Mouse (Mus musculus): ENCODE results near the gene Ptpre. TPM values are rescaled to one million over a fixed set of nuclear protein-coding genes. Genes with fewer than 3 reads are reported as not detected.

The Ptpre gene
- polyA plus RNA-seq, 1 experiment from 2014 or later = 4.4 TPM

DNA sequence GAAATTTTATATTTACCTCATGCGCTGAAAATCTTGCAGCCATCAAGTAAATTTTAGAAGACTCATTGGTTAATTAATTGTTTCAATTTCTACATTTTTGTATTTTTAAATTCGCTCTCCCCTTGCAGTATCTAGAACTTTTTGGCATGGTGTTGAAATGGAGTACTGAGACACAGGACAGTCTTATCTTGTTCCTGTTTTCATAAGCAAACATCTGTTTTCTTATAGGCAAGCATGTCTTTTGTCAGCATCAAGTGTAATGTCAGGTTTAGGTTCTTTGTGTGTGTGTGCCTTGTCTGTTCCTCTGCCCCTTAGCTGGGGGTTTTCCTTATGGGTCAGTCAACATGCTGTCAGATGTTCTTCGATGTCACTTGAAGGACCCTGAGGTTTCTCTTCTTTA is 39.0 kb downstream of the Ptpre start:
- 88% methylated on average over 3 of the region's 3 CpGs for WGBS
- DNase-seq (ENCODE audit: low spot score) (no peak), ATAC-seq (ENCODE audit: low FRiP score, low TSS enrichment) (no peak)
- H3K4me3 ChIP-seq (ENCODE audit: low read depth, low read length) = no peak overlapping the region
- H3K36me3 ChIP-seq (ENCODE audit: control insufficient read depth, insufficient read depth, low read length) = no peaks in the 10 kb centered on the region
- no peak for TF ChIP-seq CTCF (IDR thresholded peaks at IDR 0.05; ENCODE audit: low read depth)
- no peak for TF ChIP-seq EP300 (optimal IDR thresholded peaks at IDR 0.05)
- H3K9ac ChIP-seq (ENCODE audit: low read length) = no peak overlapping the region
- no peak overlapping the region for H3K27ac ChIP-seq (replicated peaks)
- H3K9me3 ChIP-seq (ENCODE audit: control insufficient read depth, low read length) = no peaks in the 10 kb centered on the region
- H3K4me2 ChIP-seq (replicated peaks; ENCODE audit: low read depth) = no peak overlapping the region
- H3K27me3 ChIP-seq (ENCODE audit: control insufficient read depth, insufficient read depth, low read length) = no peaks in the 10 kb centered on the region
- H3K4me1 ChIP-seq (replicated peaks; ENCODE audit: control insufficient read depth, insufficient read depth) = no peaks in the 10 kb centered on the region

DNA sequence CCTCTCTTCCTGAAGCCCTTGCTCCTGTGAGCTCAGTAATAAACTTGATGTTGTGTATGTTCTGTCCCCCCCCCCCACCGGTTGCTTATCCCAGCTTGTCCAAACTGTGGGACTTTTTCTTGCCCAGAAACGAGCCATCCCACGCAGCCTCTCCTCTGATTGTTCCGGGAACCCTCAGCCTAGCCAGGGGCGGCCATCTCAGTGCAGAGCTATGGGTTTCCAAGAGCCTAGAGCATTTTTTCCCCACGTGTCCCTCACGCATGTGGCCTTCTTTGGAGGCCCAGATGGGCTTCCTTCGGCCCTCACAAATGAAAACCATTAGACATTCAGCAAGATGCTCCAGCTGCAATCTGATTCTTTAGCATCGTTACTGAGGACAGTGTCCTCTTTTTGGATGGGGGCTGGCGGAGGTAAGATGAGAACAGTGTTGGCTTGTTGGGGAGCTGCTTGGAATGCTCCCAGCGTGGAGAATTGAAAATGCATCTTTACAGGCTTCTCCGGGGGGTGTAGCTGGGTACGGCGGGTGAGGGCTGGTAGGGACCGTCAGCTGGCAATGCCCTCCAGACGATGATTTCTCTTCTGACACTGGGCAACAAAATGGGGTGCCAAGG is 41.5 kb downstream of the Ptpre start:
- H3K27ac ChIP-seq (replicated peaks) = no peak overlapping the region
- no peaks in the 10 kb centered on the region for H3K9me3 ChIP-seq (ENCODE audit: control insufficient read depth, low read length)
- 87% methylated on average over 16 of the region's 16 CpGs for WGBS
- H3K36me3 ChIP-seq (ENCODE audit: control insufficient read depth, insufficient read depth, low read length) = no peaks in the 10 kb centered on the region
- no peak overlapping the region for H3K4me2 ChIP-seq (replicated peaks; ENCODE audit: low read depth)
- H3K27me3 ChIP-seq (ENCODE audit: control insufficient read depth, insufficient read depth, low read length) = no peaks in the 10 kb centered on the region
- DNase-seq (ENCODE audit: low spot score) (no peak), ATAC-seq (ENCODE audit: low FRiP score, low TSS enrichment) (no peak)
- H3K9ac ChIP-seq (ENCODE audit: low read length) = no peak overlapping the region
- TF ChIP-seq CTCF (IDR thresholded peaks at IDR 0.05; ENCODE audit: low read depth) (no peak), EP300 (optimal IDR thresholded peaks at IDR 0.05) (no peak)
- H3K4me3 ChIP-seq (ENCODE audit: low read depth, low read length) = no peak overlapping the region
- no peaks in the 10 kb centered on the region for H3K4me1 ChIP-seq (replicated peaks; ENCODE audit: control insufficient read depth, insufficient read depth)

DNA sequence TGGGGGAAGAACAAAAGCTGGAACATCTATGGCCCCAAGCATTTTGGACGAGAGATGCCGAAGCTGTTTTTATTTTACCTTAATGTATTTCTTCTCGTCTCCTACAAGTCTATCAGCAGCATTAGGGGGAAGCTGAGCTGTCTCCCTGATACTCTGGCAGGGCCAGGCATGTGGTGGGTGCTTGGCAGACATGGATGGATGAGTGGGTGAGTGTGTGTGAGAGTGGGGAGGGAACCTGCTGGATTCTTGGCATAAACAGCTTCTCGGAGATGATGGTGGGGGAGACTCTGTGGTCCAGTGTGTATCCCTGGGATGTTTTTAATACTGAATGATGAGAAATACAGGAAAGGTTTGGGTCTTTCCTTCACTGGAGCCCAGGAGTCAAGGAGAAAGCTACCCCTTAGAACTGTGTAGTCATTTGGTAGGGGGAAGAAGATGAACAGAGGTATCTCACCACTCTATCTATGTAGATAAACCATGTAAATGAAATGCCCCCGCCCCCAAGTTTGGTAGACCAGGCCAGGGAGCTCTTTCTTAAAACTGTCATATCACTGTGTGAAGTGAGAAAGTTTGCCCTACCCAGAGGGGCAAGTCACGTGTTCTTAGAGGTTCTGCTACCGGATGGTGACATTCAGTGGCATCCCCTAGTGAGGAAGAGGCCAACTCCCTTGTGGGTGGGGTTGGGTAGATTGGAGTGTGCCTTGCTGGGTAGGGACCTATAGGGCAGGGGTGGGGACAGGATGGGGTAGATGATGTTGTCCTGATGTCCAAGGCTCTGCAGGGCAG is 43.2 kb downstream of the Ptpre start:
- Histone ChIP-seq H3K4me3 (ENCODE audit: low read depth, low read length) (no peak overlapping the region), H3K36me3 (ENCODE audit: control insufficient read depth, insufficient read depth, low read length) (no peaks in the 10 kb centered on the region), H3K9me3 (ENCODE audit: control insufficient read depth, low read length) (no peaks in the 10 kb centered on the region), H3K27ac (replicated peaks) (no peak overlapping the region), H3K27me3 (ENCODE audit: control insufficient read depth, insufficient read depth, low read length) (no peaks in the 10 kb centered on the region), H3K4me2 (replicated peaks; ENCODE audit: low read depth) (no peak overlapping the region), H3K9ac (ENCODE audit: low read length) (no peak overlapping the region), H3K4me1 (replicated peaks; ENCODE audit: control insufficient read depth, insufficient read depth) (no peaks in the 10 kb centered on the region)
- 58% methylated on average over 7 of the region's 7 CpGs for WGBS
- no peak for DNase-seq (ENCODE audit: low spot score)
- no peak for ATAC-seq (ENCODE audit: low FRiP score, low TSS enrichment)
- TF ChIP-seq CTCF (IDR thresholded peaks at IDR 0.05; ENCODE audit: low read depth) (no peak), EP300 (optimal IDR thresholded peaks at IDR 0.05) (no peak)

DNA sequence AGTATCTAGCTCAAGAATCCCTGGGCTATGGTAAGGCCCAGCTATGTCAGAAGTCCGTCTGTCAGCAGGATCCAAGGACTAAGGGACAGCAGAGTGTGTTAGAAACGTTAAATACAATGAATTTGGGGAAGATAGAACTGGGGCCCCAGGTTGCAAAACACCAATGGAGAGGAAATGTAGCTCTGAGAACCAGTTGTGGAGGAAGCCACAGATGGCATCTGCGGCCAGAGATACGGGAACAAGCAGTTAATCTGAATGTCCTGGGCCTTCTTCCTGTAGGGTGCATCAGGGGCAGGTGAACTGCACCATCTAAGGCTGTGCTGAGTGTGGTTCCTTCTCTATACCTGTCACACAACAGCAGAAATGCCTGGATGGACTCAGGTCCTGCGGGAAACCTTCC is 43.8 kb downstream of the Ptpre start:
- 69% methylated on average over 5 of the region's 5 CpGs for WGBS
- no peak for DNase-seq (ENCODE audit: low spot score)
- no peak for ATAC-seq (ENCODE audit: low FRiP score, low TSS enrichment)
- H3K4me2 ChIP-seq (replicated peaks; ENCODE audit: low read depth) = no peak overlapping the region
- no peak overlapping the region for H3K4me3 ChIP-seq (ENCODE audit: low read depth, low read length)
- H3K9me3 ChIP-seq (ENCODE audit: control insufficient read depth, low read length) = no peaks in the 10 kb centered on the region
- no peaks in the 10 kb centered on the region for H3K4me1 ChIP-seq (replicated peaks; ENCODE audit: control insufficient read depth, insufficient read depth)
- TF ChIP-seq EP300 (optimal IDR thresholded peaks at IDR 0.05) (no peak), CTCF (IDR thresholded peaks at IDR 0.05; ENCODE audit: low read depth) (no peak)
- no peak overlapping the region for H3K9ac ChIP-seq (ENCODE audit: low read length)
- H3K27ac ChIP-seq (replicated peaks) = no peak overlapping the region
- no peaks in the 10 kb centered on the region for H3K36me3 ChIP-seq (ENCODE audit: control insufficient read depth, insufficient read depth, low read length)
- H3K27me3 ChIP-seq (ENCODE audit: control insufficient read depth, insufficient read depth, low read length) = no peaks in the 10 kb centered on the region

DNA sequence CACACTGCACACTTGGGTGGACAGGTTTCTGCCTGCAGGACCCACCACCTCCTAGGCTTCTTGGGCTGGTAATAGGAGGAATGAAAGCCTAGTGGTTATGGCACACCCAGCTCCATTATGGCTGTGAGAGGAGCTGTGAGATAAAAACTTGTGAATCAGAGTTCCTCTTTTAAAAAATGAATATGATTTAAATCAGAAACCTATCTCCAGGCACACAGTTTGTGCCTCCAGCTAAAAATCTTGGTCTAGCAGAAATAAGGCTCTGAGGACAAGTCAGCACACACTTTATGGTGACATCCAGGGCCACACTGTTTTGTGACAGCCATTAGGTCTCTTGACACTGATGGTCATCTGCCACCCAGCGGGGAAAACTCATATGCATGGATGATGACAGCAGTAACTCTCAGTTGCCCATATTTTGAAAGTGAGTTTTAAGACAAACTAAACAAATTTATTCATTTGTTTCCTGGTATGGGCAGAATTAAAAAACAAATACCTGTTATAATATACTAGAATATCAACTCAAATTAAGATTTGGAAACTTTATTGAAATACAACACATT is 47.9 kb downstream of the Ptpre start:
- 89% methylated on average over 1 of the region's 1 CpGs for WGBS
- no peak overlapping the region for H3K27ac ChIP-seq (replicated peaks)
- no peak overlapping the region for H3K4me2 ChIP-seq (replicated peaks; ENCODE audit: low read depth)
- no peaks in the 10 kb centered on the region for H3K27me3 ChIP-seq (ENCODE audit: control insufficient read depth, insufficient read depth, low read length)
- ATAC-seq (ENCODE audit: low FRiP score, low TSS enrichment) (no peak), DNase-seq (ENCODE audit: low spot score) (no peak)
- H3K9ac ChIP-seq (ENCODE audit: low read length) = no peak overlapping the region
- no peaks in the 10 kb centered on the region for H3K4me1 ChIP-seq (replicated peaks; ENCODE audit: control insufficient read depth, insufficient read depth)
- TF ChIP-seq EP300 (optimal IDR thresholded peaks at IDR 0.05) (no peak), CTCF (IDR thresholded peaks at IDR 0.05; ENCODE audit: low read depth) (no peak)
- no peaks in the 10 kb centered on the region for H3K36me3 ChIP-seq (ENCODE audit: control insufficient read depth, insufficient read depth, low read length)
- no peak overlapping the region for H3K4me3 ChIP-seq (ENCODE audit: low read depth, low read length)
- no peaks in the 10 kb centered on the region for H3K9me3 ChIP-seq (ENCODE audit: control insufficient read depth, low read length)

DNA sequence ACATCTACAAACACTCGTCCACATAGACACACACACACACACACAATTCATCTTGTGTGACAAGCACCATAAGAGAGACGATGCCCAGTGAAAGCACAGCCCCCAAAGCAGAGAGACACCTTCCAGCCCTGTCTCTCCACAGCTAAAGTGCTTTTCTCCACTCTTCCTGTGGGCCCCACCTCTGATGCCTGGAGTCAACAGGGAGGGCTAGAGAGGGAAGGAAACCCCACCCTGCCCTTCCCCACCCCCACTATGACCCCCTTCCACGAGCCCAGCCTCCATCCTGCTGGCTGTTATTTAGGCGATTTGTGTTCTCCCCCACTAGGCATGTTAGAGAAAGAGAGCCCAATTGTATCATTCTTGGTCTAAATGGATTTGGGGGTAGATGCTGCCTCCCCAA is 49.1 kb downstream of the Ptpre start:
- H3K4me2 ChIP-seq (replicated peaks; ENCODE audit: low read depth) = no peak overlapping the region
- no peaks in the 10 kb centered on the region for H3K36me3 ChIP-seq (ENCODE audit: control insufficient read depth, insufficient read depth, low read length)
- no peaks in the 10 kb centered on the region for H3K9me3 ChIP-seq (ENCODE audit: control insufficient read depth, low read length)
- TF ChIP-seq CTCF (IDR thresholded peaks at IDR 0.05; ENCODE audit: low read depth) = no peak
- no peak for TF ChIP-seq EP300 (optimal IDR thresholded peaks at IDR 0.05)
- ATAC-seq (ENCODE audit: low FRiP score, low TSS enrichment) (no peak), DNase-seq (ENCODE audit: low spot score) (no peak)
- 29% methylated on average over 4 of the region's 4 CpGs for WGBS
- H3K27me3 ChIP-seq (ENCODE audit: control insufficient read depth, insufficient read depth, low read length) = no peaks in the 10 kb centered on the region
- no peak overlapping the region for H3K27ac ChIP-seq (replicated peaks)
- no peak overlapping the region for H3K4me3 ChIP-seq (ENCODE audit: low read depth, low read length)
- H3K9ac ChIP-seq (ENCODE audit: low read length) = no peak overlapping the region
- H3K4me1 ChIP-seq (replicated peaks; ENCODE audit: control insufficient read depth, insufficient read depth) = no peaks in the 10 kb centered on the region

All from stomach, postnatal 0 days (tissue).